Mouse (Mus musculus) cortical plate, adult 2 months (tissue): ENCODE results near the gene Gm29427. TPM values are rescaled to one million over a fixed set of nuclear protein-coding genes. Genes with fewer than 3 reads are reported as not detected.

Experiments used
- H3K27ac ChIP-seq: fragments of 200-500 bp; 2 replicates; pipeline ENCODE4 v1.5.1; 2012; ENCODE audit warnings: low read length, control low read depth, inconsistent platforms; ENCODE audit not compliant: insufficient read depth
- H3K4me1 ChIP-seq: fragments of 200-500 bp; 2 replicates; pipeline ENCODE4 v1.6.1; 2011; ENCODE audit warnings: low read length; ENCODE audit not compliant: control insufficient read depth, insufficient read depth
- H3K4me3 ChIP-seq: fragments of 200-500 bp; 2 replicates; pipeline ENCODE4 v1.5.1; 2011; ENCODE audit warnings: mild to moderate bottlenecking, low read length, control low read depth; ENCODE audit not compliant: insufficient read depth
- CTCF ChIP-seq: fragments of 200-500 bp; IDR thresholded peaks from 2 replicates; pipeline ENCODE4 v1.5.1; 2011; ENCODE audit warnings: mild to moderate bottlenecking, control low read depth, low read length; ENCODE audit not compliant: insufficient read depth; ENCODE audit errors: extremely low read depth
- POLR2A ChIP-seq: fragments of 200-500 bp; IDR thresholded peaks from 2 replicates; pipeline ENCODE4 v1.6.1; 2011; ENCODE audit warnings: mild to moderate bottlenecking, low read length, control low read depth; ENCODE audit not compliant: insufficient read depth; ENCODE audit errors: extremely low read depth
- polyA plus RNA-seq: library from polyadenylated mRNA; depleted of rRNA; stranded (reverse); fragments of >200 nt; gene quantifications from 2 replicates; pipeline ENCODE4 v1.2.3, GENCODE M21; 2012

Gene Gm29427
- polyA plus RNA-seq, 1 experiment = 0.10 TPM

- TF ChIP-seq POLR2A (no peak), CTCF (no peak)
- Histone ChIP-seq H3K27ac (no peak overlapping the region), H3K4me3 (no peak overlapping the region), H3K4me1 (no peaks in the 10 kb centered on the region)
These were observed 26.6 kb upstream of the Gm29427 start for GRCm38 (mm10) chr1:130742201-130742600.

- TF ChIP-seq POLR2A (peak; percentile 74; the same call in 1 of the 2 replicates), CTCF (no peak)
- Histone ChIP-seq H3K4me1 (no peaks in the 10 kb centered on the region), H3K4me3 (no peak overlapping the region), H3K27ac (no peak overlapping the region)
These were observed 25.5 kb upstream of the Gm29427 start for GRCm38 (mm10) chr1:130740781-130741720.

GRCm38 (mm10) chr1:130740227-130740648 is 24.6 kb upstream of the Gm29427 start:
- TF ChIP-seq POLR2A (no peak), CTCF (no peak)
- no peaks in the 10 kb centered on the region for H3K4me1 ChIP-seq

GRCm38 (mm10) chr1:130739636-130740035 is 24.0 kb upstream of the Gm29427 start:
- no peak for TF ChIP-seq POLR2A
- TF ChIP-seq CTCF = no peak
- no peaks in the 10 kb centered on the region for H3K4me1 ChIP-seq
- no peak overlapping the region for H3K4me3 ChIP-seq
- no peak overlapping the region for H3K27ac ChIP-seq

More at GRCm38 (mm10) chr1:130740227-130740648, 24.6 kb upstream of the Gm29427 start:
- no peak overlapping the region for H3K27ac ChIP-seq
- no peak overlapping the region for H3K4me3 ChIP-seq

GRCm38 (mm10) chr1:130738551-130739106 is 23.0 kb upstream of the Gm29427 start:
- no peak for TF ChIP-seq CTCF
- no peak for TF ChIP-seq POLR2A
- H3K4me1 ChIP-seq = no peaks in the 10 kb centered on the region
- no peak overlapping the region for H3K4me3 ChIP-seq
- no peak overlapping the region for H3K27ac ChIP-seq

- Histone ChIP-seq H3K4me3 (no peak overlapping the region), H3K4me1 (no peaks in the 10 kb centered on the region), H3K27ac (no peak overlapping the region)
- TF ChIP-seq CTCF (no peak), POLR2A (no peak)
These were observed 22.3 kb upstream of the Gm29427 start for GRCm38 (mm10) chr1:130737916-130738315.

GRCm38 (mm10) chr1:130737411-130737881 is 21.8 kb upstream of the Gm29427 start:
- TF ChIP-seq CTCF = no peak
- no peak for TF ChIP-seq POLR2A
- Histone ChIP-seq H3K4me3 (no peak overlapping the region), H3K27ac (no peak overlapping the region), H3K4me1 (no peaks in the 10 kb centered on the region)

GRCm38 (mm10) chr1:130734852-130735251 is 19.3 kb upstream of the Gm29427 start:
- Histone ChIP-seq H3K4me3 (no peak overlapping the region), H3K27ac (no peak overlapping the region), H3K4me1 (no peaks in the 10 kb centered on the region)
- TF ChIP-seq POLR2A = no peak
- TF ChIP-seq CTCF = no peak

- Histone ChIP-seq H3K27ac (no peak overlapping the region), H3K4me1 (no peaks in the 10 kb centered on the region), H3K4me3 (no peak overlapping the region)
- TF ChIP-seq POLR2A = no peak
- TF ChIP-seq CTCF = no peak
These were observed 18.9 kb upstream of the Gm29427 start for GRCm38 (mm10) chr1:130734452-130734851.

GRCm38 (mm10) chr1:130733671-130734070 is 18.1 kb upstream of the Gm29427 start:
- Histone ChIP-seq H3K4me3 (no peak overlapping the region), H3K27ac (no peak overlapping the region), H3K4me1 (no peaks in the 10 kb centered on the region)
- TF ChIP-seq POLR2A = no peak
- TF ChIP-seq CTCF = no peak
